Mouse (Mus musculus): ENCODE measurements at regions not wholly inside any gene's neighbourhood (a gene's known extent, or its start where the extent isn't known, plus 50 kb on each side); places are given as distances from the start of the nearest gene placed in this dataset.

DNA sequence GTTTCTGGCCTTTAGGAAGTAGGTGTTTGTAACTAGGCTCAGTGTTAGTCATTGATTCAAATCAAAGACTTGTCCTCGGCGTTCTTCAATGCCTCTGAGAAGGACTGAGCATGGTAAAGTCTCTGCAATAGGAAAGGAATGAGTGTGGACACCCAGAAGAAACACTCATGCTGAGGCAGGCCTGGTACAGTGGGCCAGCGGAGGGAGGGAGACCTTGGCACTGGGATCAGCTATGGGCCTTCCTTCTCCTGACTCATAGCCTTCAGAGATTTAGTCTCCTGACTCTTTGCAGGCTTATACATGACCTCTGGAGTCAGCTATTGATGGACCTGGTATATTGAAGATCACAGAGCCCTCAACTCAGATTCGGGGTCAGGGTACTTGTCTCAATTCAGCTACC is 132.8 kb upstream of the Gas1 start:
- no peak for TF ChIP-seq POLR2A (IDR thresholded peaks at IDR 0.05; ENCODE audit: borderline replicate concordance, insufficient read depth, low read length)
- no peak for TF ChIP-seq CTCF (IDR thresholded peaks at IDR 0.05; ENCODE audit: borderline replicate concordance, insufficient read depth, low read depth, low read length)

Data from cerebellum, adult 2 months (tissue).